Mouse (Mus musculus): ENCODE results near the gene Hey2. TPM values are rescaled to one million over a fixed set of nuclear protein-coding genes. Genes with fewer than 3 reads are reported as not detected.
A peak's percentile ranks its signal among the peaks of the same experiment; 100 is the strongest.

The Hey2 gene
- polyA plus RNA-seq, 1 experiment from 2014 or later = 7.7 TPM

- peak; percentile 76 for ATAC-seq (ENCODE audit: low FRiP score)
- Histone ChIP-seq H3K4me1 (replicated peaks) (no peaks in the 10 kb centered on the region; the same call in 1 of the 2 replicates), H3K27ac (peak overlapping the region; percentile 60; the same call in 1 of the 2 replicates), H3K36me3 (no peaks in the 10 kb centered on the region), H3K4me2 (peak overlapping the region; percentile 47), H3K4me3 (peak overlapping the region; percentile 45), H3K9ac (peak overlapping the region; percentile 63), H3K27me3 (no peaks in the 10 kb centered on the region), H3K9me3 (no peaks in the 10 kb centered on the region)
- WGBS = 37% methylated on average over 9 of the region's 9 CpGs
These were observed 32.2 kb downstream of the Hey2 start for GRCm38 (mm10) chr10:30810247-30810966.

DNA sequence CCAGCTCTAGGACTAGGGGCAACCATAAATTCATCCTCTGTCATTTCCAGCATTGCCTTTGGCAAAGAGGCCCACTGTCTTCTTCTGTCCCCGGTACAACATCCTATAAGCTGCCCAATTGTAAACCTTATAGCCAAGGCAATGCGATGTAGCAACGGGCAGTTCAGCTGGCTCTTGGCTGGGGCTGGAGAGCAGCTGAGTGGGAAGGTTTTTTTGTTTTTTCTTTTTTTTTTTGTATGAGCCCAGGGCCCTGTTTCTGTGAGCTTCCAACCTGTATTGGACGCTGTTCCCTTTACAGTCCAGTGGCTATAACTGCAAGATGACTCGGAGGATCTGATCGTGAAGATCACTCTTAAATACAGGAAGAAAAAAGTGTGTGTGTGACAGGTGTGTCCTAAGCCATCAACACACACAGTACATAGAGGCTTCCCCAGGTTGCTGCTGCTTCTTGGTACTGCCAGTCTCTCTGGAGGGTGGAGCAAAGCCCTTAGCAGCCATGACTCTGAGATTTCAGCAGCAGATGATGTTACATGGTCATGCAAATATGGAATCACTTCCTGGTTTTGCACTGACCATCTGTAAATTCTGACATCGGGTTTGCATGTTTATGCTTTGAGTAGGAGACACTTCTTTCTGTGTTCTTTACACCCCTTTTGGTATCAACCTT is 38.9 kb downstream of the Hey2 start:
- peaks cover 10% of the 10 kb centered on the region for H3K4me1 ChIP-seq (replicated peaks)
- H3K36me3 ChIP-seq = no peaks in the 10 kb centered on the region
- peak overlapping the region; percentile 84 for H3K4me3 ChIP-seq
- H3K4me2 ChIP-seq = peak overlapping the region; percentile 64
- H3K27ac ChIP-seq = peak overlapping the region; percentile 97
- ATAC-seq (ENCODE audit: low FRiP score) = no peak; the same call in 1 of the 2 replicates
- 38% methylated on average over 7 of the region's 7 CpGs for WGBS
- H3K9me3 ChIP-seq = no peaks in the 10 kb centered on the region
- 0 out of 2 replicates have a peak, but pooled peaks cover 2% of the 10 kb centered on the region for H3K27me3 ChIP-seq
- H3K9ac ChIP-seq = peak overlapping the region; percentile 91

DNA sequence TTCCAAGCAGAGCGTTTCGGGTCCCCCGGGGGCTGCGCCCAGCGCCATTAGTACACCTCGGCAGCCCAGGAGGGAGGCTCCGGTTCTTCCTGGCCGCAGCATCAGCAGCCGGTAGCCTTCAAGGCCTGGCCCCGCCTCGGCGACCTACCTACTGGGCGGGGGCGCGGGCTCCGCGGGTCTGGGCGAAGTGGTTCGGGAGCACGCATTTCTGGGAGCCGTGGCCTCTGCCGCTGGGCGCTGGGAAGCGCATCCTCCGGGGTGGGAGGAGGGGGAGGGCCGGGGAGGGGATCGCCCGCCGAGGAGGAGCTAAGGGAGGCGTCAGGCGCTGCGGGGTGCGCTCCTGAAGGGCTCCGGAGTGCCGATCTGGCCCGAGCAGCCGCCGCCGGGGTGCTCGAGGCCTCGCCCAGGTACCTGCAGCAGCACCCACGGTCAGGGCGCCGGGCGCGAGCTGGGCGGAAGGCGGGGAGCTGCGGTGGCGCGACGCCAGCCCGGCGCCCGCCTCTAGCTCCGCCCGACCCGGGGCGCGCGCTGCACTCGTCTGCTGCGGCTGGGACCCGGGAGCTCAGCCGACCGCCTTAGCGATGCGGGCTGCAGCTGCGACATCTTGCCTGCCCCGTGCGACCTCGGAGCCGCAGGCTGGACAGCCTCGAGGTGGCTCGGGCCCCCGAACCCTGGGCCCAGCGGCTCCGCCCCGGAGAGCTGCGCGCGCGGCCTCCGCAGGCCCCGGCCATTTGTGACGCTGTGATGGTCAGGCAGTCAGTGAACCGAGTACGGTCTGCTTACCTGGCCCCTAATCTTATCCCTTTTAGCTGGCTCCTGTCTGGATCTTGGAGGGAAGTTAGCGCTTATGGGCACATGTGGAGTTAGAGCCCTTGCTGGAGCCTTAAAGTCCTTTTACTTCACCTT is 39.7 kb downstream of the Hey2 start, which contains the start of gene Ncoa7:
Ncoa7 (minus strand) TSS at position 646 of the 906 bp plus-strand sequence.
- Histone ChIP-seq H3K9me3 (no peaks in the 10 kb centered on the region), H3K27me3 (0 out of 2 replicates have a peak, but pooled peaks cover 2% of the 10 kb centered on the region), H3K9ac (peak within 1 kb of the TSS; percentile 91), H3K27ac (peak within 1 kb of the TSS; percentile 97), H3K36me3 (no peaks in the 10 kb centered on the region), H3K4me2 (peak within 1 kb of the TSS; percentile 64), H3K4me3 (peak within 1 kb of the TSS; percentile 84), H3K4me1 (replicated peaks) (peaks cover 10% of the 10 kb centered on the region)
- peak; percentile 94 for ATAC-seq (ENCODE audit: low FRiP score)
- WGBS = under 1% methylated on average over 71 of the region's 89 CpGs

DNA sequence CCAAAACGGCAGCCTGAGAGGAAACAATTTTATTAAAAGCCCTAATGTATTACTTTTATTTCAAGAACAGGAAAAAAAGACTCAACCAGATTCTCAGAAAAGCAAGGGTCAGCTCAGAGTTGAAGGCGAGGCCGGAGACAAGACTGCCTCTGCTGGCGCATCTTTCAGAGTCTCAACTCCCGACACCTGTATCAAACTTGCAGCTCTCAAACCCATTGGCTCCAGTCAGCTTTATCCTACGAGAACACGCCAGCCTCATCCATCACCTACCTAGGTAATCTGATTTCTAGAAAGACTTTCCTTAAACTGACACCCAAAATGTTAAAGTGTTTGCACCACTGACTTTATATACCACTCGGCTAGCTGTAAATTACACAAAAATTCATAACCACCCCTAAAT is 40.6 kb downstream of the Hey2 start:
- 7% methylated on average over 8 of the region's 8 CpGs for WGBS
- Histone ChIP-seq H3K27ac (peak overlapping the region; percentile 97), H3K36me3 (no peaks in the 10 kb centered on the region), H3K27me3 (0 out of 2 replicates have a peak, but pooled peaks cover 2% of the 10 kb centered on the region), H3K4me1 (replicated peaks) (peaks cover 10% of the 10 kb centered on the region), H3K9me3 (no peaks in the 10 kb centered on the region), H3K4me3 (peak overlapping the region; percentile 84), H3K4me2 (peak overlapping the region; percentile 64), H3K9ac (peak overlapping the region; percentile 91)
- ATAC-seq (ENCODE audit: low FRiP score) = 0 out of 2 replicates have a peak, but pooled peaks have one; percentile 2

DNA sequence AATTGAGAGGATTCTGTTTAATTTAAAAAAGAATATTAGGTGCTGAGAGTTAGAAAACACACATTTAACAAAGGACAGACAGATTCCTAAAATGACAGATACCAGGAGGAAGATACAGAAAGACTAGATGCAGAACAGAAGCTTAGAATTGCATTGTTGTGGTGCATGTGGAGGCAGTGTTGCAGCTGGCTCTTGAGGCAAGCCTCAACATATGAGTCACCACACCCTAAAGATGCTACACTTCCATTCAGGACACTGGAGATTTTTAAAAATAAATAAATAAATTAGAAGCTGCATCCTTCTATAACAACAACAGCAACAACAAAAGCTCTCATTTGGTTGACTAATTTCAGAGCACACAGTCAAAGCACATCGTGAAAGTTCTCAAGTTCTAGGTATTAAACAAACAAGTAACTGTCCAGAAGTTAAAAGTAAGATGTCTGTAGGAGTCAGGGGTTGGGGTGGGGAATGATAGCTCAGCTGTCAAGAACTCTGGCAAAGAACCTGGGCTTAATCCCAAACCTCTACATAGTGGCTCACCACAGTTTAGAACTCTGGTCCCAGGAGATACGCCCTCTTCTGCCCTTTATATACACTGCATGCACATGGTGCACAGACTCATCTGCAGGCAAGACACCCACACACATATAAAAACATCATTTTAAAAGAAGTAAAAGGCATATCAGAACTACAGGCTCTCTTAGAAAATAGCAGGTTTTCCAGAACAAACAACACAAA is 42.7 kb downstream of the Hey2 start:
- H3K4me3 ChIP-seq = no peak overlapping the region
- 93% methylated on average over 2 of the region's 2 CpGs for WGBS
- ATAC-seq (ENCODE audit: low FRiP score) = no peak
- 0 out of 2 replicates have a peak, but pooled peaks cover 2% of the 10 kb centered on the region for H3K27me3 ChIP-seq
- no peak overlapping the region for H3K9ac ChIP-seq
- H3K4me1 ChIP-seq (replicated peaks) = peaks cover 10% of the 10 kb centered on the region
- H3K4me2 ChIP-seq = no peak overlapping the region
- peaks cover 8% of the 10 kb centered on the region; the same call in 1 of the 2 replicates for H3K36me3 ChIP-seq
- 0 out of 2 replicates have a peak, but pooled peaks cover 6% of the 10 kb centered on the region for H3K9me3 ChIP-seq
- no peak overlapping the region for H3K27ac ChIP-seq

DNA sequence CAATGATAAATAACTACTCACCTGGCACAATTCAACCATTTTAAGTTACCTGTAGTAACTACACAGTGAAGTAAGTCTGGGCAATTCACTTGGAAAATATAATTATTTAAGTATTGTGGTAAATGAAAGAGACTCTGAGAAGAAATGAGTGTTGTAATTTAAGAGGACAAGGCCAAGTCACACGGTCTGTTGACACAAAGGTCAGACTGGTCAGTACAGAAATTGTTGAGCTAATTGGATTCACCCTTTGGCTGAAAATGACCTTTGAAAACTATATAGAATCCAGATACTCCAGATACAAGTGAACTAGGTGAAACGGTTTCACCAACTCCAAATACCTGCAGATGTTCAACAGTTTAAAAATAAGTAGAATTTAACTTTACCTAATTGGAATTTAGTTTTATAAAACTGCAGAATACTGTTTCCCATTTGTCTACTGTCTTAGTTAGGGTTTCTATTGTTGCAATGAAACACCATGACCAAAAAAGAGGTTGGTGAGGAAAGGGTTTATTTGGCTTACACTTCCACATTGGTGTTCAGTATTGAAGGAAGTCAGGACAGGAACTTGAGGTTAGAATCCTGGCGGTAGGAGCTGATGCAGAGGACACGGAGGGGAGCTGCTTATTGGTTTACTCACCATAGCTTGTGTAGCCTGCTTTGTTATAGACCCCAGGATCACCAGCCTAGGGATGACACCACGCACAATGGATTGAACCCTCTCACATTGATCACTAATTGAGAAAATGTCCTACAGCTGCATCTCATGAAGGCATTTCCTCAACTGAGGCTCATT is 45.9 kb downstream of the Hey2 start:
- peaks cover 17% of the 10 kb centered on the region for H3K36me3 ChIP-seq
- no peak overlapping the region for H3K4me3 ChIP-seq
- WGBS = 86% methylated on average over 5 of the region's 5 CpGs
- no peak overlapping the region for H3K4me2 ChIP-seq
- H3K9me3 ChIP-seq = peaks cover 18% of the 10 kb centered on the region
- no peaks in the 10 kb centered on the region for H3K27me3 ChIP-seq
- no peak for ATAC-seq (ENCODE audit: low FRiP score)
- no peaks in the 10 kb centered on the region for H3K4me1 ChIP-seq (replicated peaks)
- no peak overlapping the region for H3K27ac ChIP-seq
- H3K9ac ChIP-seq = no peak overlapping the region

DNA sequence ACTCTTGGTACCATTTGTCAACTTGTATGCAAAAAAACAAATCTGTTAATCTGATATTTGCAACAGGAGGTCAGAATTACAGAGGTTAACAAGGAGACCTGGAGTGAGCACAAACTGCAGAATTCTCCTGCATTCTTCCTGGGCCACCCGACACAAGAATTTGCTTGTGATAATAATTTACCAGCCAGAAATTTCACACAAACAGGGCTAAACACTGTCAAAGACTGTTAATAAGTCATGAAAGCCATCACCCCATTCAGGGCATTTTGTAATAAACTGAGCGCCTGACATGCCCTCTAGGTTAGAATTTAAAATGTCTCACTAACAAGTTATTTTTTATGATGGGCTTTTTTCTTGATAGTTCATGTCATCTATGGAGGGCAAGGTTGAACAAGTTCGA is 51.6 kb downstream of the Hey2 start:
- H3K27ac ChIP-seq = no peak overlapping the region
- WGBS = 94% methylated on average over 3 of the region's 3 CpGs

DNA sequence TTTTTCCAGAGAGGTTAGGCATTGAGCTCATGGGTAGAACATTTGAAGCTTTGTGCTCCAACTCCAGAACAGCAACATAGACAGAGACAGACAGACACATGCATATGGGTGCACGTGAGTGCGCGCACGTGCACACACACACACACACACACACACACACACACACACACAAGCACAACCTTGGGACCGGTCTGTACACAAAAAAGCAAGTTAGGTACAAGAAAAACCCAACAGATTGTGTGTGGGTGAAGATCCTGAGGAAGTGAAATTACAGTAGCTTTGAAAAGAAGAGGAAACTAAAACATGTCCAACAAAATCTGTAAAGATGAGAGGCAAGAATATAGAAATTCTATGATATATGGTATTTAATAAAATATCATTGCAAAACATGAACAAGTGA is 53.1 kb downstream of the Hey2 start:
- H3K27me3 ChIP-seq = no peaks in the 10 kb centered on the region
- no peak overlapping the region for H3K9ac ChIP-seq
- peaks cover 6% of the 10 kb centered on the region for H3K36me3 ChIP-seq
- H3K4me1 ChIP-seq (replicated peaks) = no peaks in the 10 kb centered on the region
- H3K4me3 ChIP-seq = no peak overlapping the region
- 95% methylated on average over 5 of the region's 5 CpGs for WGBS
- peaks cover 12% of the 10 kb centered on the region for H3K9me3 ChIP-seq
- H3K4me2 ChIP-seq = no peak overlapping the region
- no peak for ATAC-seq (ENCODE audit: low FRiP score)
- H3K27ac ChIP-seq = no peak overlapping the region

More for the DNA sequence above, 51.6 kb downstream of the Hey2 start:
- H3K4me1 ChIP-seq (replicated peaks) = no peaks in the 10 kb centered on the region
- no peak overlapping the region for H3K9ac ChIP-seq
- H3K9me3 ChIP-seq = peaks cover 14% of the 10 kb centered on the region
- H3K36me3 ChIP-seq = peaks cover 13% of the 10 kb centered on the region
- no peak for ATAC-seq (ENCODE audit: low FRiP score)
- H3K27me3 ChIP-seq = no peaks in the 10 kb centered on the region
- no peak overlapping the region for H3K4me2 ChIP-seq
- no peak overlapping the region for H3K4me3 ChIP-seq

DNA sequence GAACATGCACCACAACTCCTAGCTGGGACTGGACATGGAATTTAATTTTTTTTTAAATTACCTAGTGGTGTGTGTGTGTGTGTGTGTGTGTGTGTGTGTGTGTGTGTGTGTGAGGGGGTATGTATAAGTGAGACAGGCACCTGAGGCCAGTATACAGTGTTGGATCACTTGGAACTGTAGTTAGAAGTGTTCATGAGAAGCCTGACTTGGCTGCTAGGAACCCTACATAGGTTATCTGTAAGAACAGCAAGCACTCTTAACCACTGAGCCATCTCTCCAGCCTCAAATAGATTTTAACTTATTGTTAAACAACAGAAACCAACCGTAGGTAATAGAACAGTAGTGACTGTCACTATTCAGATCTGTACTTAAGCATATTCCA is 54.3 kb downstream of the Hey2 start:
- no peak overlapping the region for H3K4me2 ChIP-seq
- no peak overlapping the region for H3K4me3 ChIP-seq
- H3K4me1 ChIP-seq (replicated peaks) = no peaks in the 10 kb centered on the region
- H3K27me3 ChIP-seq = no peaks in the 10 kb centered on the region
- no peak overlapping the region for H3K9ac ChIP-seq
- no peaks in the 10 kb centered on the region for H3K36me3 ChIP-seq
- ATAC-seq (ENCODE audit: low FRiP score) = no peak
- no peak overlapping the region for H3K27ac ChIP-seq
- H3K9me3 ChIP-seq = peaks cover 4% of the 10 kb centered on the region; the same call in 1 of the 2 replicates
- 94% methylated on average over 1 of the region's 1 CpGs for WGBS

DNA sequence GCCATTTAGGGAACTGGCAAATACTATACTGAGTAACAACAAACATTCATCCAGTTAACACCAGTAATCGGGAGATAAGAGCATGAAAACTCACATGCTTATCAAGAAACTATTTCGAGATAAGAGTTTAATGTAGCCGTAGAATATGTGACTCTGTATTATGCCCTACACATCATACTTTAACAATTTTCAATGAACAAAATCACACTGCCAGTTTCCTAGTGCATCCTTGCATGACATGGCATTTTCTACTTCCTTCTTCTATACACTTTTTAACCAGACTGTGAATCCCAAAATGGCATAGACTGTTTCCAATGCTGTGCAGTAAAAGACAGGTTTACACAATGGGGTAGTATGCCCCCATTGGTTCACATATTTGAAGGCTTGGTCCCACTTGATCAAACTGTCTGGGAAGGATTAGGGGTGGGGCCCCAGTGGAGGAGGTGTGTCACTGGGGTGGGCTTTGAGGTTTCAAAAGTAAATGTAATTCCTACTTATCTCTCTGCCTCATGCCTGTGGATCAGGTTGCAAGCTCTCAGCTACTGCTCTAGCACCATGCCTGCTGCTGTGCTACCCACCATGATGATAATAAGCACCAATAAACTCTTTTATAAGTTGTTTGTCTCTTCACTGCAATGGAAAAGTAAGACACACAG is 54.8 kb downstream of the Hey2 start:
- H3K4me3 ChIP-seq = no peak overlapping the region
- no peak overlapping the region for H3K27ac ChIP-seq
- no peaks in the 10 kb centered on the region for H3K27me3 ChIP-seq
- H3K4me1 ChIP-seq (replicated peaks) = no peaks in the 10 kb centered on the region
- peaks cover 3% of the 10 kb centered on the region; the same call in 1 of the 2 replicates for H3K9me3 ChIP-seq
- H3K9ac ChIP-seq = no peak overlapping the region
- 96% methylated on average over 3 of the region's 3 CpGs for WGBS
- no peak for ATAC-seq (ENCODE audit: low FRiP score)
- H3K36me3 ChIP-seq = no peaks in the 10 kb centered on the region
- no peak overlapping the region for H3K4me2 ChIP-seq
